Mouse (Mus musculus) MEL (cell line): ENCODE results near the gene Gm9837.

Source experiments
- CHD1 ChIP-seq: IDR thresholded peaks from 2 replicates; pipeline ENCODE4 v1.6.1; 2012; ENCODE audit warnings: low read depth, mild to moderate bottlenecking, inconsistent platforms, low read length, improper control_type of control experiment
- CTCF ChIP-seq, 3 experiments: IDR thresholded peaks in 2 of 3; conservative IDR thresholded peaks in 1 of 3; 2 replicates each; pipeline ENCODE4 v1.5.1; 2011 to 2012; ENCODE audit warnings: low read length in 3 of 3, low read depth in 2 of 3, mild to moderate bottlenecking in 2 of 3, improper control_type of control experiment in 1 of 3, inconsistent platforms in 1 of 3, mixed read lengths in 1 of 3, moderate library complexity in 1 of 3; ENCODE audit not compliant: control insufficient read depth in 1 of 3, insufficient read depth in 1 of 3, poor library complexity in 1 of 3, severe bottlenecking in 1 of 3
- E2F4 ChIP-seq: IDR thresholded peaks from 2 replicates; pipeline ENCODE4 v1.6.1; 2011; ENCODE audit warnings: low read depth, low read length, improper control_type of control experiment, borderline replicate concordance
- ELF1 ChIP-seq: IDR thresholded peaks from 2 replicates; pipeline ENCODE4 v1.6.1; 2014; ENCODE audit warnings: low read depth, mild to moderate bottlenecking, inconsistent platforms, low read length, improper control_type of control experiment, moderate library complexity
- EP300 ChIP-seq, 2 experiments: IDR thresholded peaks; 2 replicates each; pipeline ENCODE4 v1.6.1; 2011; ENCODE audit warnings: improper control_type of control experiment in 2 of 2, low read length in 2 of 2, low read depth in 1 of 2, mild to moderate bottlenecking in 1 of 2
- MAX ChIP-seq: IDR thresholded peaks from 2 replicates; pipeline ENCODE4 v1.6.1; 2011; ENCODE audit warnings: low read length, improper control_type of control experiment
- MYB ChIP-seq: IDR thresholded peaks from 2 replicates; pipeline ENCODE4 v1.6.1; 2011; ENCODE audit warnings: mild to moderate bottlenecking, low read depth, low read length, improper control_type of control experiment
- SMC3 ChIP-seq: IDR thresholded peaks from 2 replicates; pipeline ENCODE4 v1.6.1; 2011; ENCODE audit warnings: low read depth, low read length, improper control_type of control experiment
- TAL1 ChIP-seq: IDR thresholded peaks from 2 replicates; pipeline ENCODE4 v1.6.1; 2012; ENCODE audit warnings: mild to moderate bottlenecking, inconsistent platforms, low read length, moderate library complexity, mixed read lengths
- TBP ChIP-seq: IDR thresholded peaks from 2 replicates; pipeline ENCODE4 v1.8.0; 2011; ENCODE audit warnings: low read depth, low read length, improper control_type of control experiment
- USF1 ChIP-seq: IDR thresholded peaks from 2 replicates; pipeline ENCODE4 v1.6.1; 2014; ENCODE audit warnings: low read depth, mild to moderate bottlenecking, inconsistent platforms, low read length, improper control_type of control experiment, moderate library complexity
- ZC3H11A ChIP-seq: IDR thresholded peaks from 2 replicates; pipeline ENCODE4 v1.6.1; 2012; ENCODE audit warnings: low read depth, mild to moderate bottlenecking, inconsistent platforms, low read length, improper control_type of control experiment
- ZMIZ1 ChIP-seq: IDR thresholded peaks from 2 replicates; pipeline ENCODE4 v1.6.1; 2012; ENCODE audit warnings: low read depth, mild to moderate bottlenecking, inconsistent platforms, low read length, improper control_type of control experiment, moderate library complexity

DNA sequence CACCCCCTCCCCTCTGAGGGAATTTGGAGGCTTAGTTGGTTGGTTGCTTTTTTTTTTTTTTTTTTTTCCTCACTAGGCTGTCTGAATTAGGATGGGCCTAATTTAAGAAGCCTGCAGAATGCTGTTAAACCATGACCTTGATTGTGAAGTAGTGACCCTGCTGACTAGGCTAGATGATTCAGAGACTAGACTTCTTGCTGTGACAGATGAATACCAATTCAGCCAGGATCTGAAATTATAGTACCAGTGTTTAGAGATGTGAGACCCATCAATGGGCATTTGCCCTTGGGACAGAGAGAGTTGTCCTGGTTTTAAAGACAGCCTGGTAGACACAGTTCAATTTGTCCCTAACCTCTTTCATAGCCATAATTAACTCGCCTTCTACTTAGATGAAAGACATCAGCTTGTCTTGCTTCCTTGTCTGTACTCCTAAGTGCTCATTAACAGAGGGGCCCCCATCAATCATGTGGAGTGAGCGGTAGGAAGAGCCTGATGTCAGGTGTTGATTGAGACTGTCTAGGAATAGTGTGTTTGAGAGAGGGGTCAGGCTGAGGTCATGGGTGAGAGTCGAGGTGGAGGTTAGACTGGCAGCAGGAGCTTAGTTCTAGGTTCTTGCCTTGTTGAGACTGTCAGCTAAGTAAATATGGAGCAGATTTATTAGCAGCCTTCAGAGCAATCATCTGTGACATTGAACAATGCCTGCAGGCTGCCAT lies 23.1 kb upstream of the Gm9837 start:
- TF ChIP-seq ZMIZ1, result no peak
- TF ChIP-seq E2F4, result no peak
- no peak for TF ChIP-seq TBP
- no peak for TF ChIP-seq CHD1
- no peak for TF ChIP-seq MYB
- TF ChIP-seq ELF1, result no peak
- TF ChIP-seq CTCF (IDR thresholded peaks at IDR 0.05 in 2 of 3, conservative IDR thresholded peaks at IDR 0.05 in 1 of 3; ENCODE audit: control insufficient read depth in 1 of 3, insufficient read depth in 1 of 3, low read depth in 2 of 3, low read length in 3 of 3, poor library complexity in 1 of 3, severe bottlenecking in 1 of 3), result no peak
- TF ChIP-seq EP300 (IDR thresholded peaks at IDR 0.05; ENCODE audit: low read depth in 1 of 2, low read length in 2 of 2), result no peak
- no peak for TF ChIP-seq ZC3H11A
- no peak for TF ChIP-seq MAX
- no peak for TF ChIP-seq SMC3
- TF ChIP-seq TAL1, result no peak
- no peak for TF ChIP-seq USF1
